Mouse (Mus musculus) embryo, embryonic 10 days (tissue): ENCODE data around the gene Ascl2.

Source experiments
- DNase-seq: peaks from one replicate; pipeline ENCODE4 v3.0.0-alpha.2; 2015; ENCODE audit warnings: low spot score

Ascl2 gene

DNA sequence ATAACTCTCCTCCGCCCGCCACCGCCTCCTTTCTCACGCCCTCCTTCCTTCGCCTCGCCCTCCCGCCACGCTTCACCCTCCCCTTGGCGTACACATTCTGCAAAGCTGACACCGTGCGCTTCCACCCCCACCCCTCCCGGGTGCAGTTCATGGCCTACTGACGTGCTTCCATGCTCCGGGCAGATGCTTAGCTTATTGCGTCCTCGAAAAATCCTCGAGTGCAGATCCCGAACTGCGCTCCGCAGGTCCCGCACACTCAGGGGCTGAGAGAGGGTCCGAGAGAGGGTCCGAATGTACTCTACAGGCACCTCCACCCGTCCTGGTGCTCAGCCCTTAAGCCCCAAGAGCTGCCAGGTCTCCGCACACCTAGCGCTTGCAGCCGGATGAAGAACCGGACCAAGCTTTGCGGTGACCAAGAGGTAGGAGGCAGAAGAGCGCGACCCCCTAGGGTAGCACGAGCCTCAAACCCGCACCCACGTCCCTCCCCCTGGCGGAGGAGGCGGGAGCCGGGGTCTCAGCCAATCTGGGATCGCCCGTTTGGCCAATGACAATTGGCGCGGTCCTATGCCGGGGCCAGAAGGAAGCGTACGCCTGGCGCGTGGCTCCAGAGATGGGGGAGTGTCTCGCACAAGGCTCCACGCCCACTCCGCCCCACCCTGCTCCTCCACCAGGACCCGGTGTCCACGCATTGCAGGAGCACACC lies at the start of gene Ascl2:
Gene Ascl2, minus strand, starts transcription at position 456 of the 703 bp plus-strand sequence.
- DNase-seq = peak; percentile 67

GRCm38 (mm10) chr7:143017181-143017580 lies 48.1 kb upstream of the Ascl2 start:
- no peak for DNase-seq

DNA sequence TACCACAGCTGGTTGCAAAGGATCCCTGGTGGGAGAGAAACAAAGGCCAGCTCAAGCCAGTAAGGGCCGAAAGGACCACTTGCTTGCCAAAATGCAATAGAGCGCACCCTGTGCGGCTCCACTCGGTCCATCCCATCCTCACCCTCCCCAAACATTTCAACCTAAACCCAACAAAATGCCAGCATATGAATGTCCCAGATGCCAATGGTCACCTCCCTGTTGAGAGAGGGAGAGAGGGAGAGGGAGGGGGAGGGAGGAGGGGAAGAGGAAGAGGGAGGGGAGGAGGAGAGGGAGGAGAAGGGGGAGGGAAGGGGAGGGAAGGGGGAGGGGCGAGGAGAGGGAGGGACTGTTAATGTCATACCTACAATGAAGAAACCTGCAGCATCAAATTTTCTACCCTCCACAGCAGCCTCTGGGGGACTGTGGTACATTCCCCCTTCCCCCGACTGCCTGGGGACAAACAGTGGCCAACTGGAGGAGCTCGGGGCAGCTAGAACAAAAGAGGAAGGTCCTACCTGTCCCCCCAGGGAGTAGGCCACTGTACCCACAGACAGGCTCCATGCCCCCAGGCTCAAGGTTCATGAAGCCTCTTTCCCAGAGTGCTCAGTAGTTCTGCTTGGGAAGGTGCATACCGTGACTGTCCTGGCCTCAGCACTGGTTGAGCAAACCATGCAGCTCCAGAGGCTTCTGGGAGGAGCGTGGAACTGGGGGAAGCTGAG lies 47.5 kb upstream of the Ascl2 start:
- no peak for DNase-seq

DNA sequence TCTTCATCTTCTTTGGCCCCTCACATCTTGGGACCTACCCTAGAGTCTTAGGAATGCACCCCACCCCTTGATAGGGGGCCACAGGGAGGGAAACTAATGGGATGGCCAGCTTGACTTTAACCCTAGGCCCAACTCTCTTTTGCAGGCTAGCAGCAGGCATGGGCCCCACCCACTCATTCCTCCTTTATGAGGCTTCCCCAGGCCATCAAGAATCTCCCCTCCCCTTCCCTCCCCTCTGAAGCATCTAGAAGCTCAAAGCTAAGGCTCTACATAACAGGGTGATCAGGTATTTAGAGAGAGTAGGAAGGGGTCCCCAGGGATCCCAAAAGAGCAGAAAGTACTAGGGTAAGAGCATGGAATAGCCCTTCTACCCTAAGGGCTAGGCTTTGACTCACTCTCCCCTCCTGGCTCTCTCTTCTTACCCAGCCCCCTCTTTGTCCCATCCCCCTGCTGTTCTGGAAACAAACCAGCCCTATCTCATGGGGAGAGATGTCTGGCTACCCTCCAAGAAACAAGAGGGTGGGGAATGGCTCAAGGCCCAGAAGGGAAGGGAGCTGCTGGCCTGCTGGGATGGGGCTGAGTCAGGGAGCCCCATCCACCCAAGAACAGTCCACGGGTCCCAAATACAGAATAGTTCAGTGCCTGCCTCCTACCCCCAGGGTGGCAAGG lies 46.8 kb upstream of the Ascl2 start:
- DNase-seq = no peak

GRCm38 (mm10) chr7:143014862-143015659 lies 46.0 kb upstream of the Ascl2 start:
- DNase-seq = no peak

DNA sequence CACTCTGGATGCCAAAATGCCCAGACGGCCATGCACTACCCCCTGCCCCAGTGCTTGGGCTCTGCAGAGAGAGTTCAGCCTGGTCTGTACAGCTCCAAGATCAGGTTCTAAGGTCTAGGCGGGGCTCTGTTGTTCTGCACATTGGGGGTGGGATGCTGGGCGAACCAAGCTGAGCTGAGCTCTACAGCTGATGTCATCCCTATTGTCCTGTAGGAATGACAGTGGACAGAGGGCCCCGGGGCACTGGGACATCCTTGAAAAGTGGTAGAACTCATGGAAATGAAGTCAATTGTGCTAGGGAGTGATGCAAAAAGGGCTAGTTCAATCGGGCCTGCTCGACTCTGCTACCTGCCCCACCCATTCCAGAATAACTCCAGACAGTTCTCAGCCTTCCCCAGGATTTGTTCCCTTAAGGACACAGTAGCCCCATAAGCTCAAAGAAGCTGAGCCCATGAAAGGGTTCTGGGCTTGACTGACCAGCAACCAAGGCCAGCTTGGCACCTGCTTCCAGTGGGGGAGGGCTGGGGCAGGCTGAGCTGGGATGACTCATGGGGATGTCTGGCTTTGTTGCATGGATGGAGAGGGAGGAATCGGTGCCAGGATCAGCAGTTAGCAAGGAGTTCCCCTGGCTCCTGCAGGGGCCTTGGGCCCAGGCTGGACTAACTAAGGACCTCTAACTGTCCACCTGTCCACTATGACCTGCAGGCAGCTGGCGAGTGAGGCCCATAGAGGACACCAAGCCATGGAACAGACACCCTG lies 44.5 kb upstream of the Ascl2 start:
- no peak for DNase-seq

DNA sequence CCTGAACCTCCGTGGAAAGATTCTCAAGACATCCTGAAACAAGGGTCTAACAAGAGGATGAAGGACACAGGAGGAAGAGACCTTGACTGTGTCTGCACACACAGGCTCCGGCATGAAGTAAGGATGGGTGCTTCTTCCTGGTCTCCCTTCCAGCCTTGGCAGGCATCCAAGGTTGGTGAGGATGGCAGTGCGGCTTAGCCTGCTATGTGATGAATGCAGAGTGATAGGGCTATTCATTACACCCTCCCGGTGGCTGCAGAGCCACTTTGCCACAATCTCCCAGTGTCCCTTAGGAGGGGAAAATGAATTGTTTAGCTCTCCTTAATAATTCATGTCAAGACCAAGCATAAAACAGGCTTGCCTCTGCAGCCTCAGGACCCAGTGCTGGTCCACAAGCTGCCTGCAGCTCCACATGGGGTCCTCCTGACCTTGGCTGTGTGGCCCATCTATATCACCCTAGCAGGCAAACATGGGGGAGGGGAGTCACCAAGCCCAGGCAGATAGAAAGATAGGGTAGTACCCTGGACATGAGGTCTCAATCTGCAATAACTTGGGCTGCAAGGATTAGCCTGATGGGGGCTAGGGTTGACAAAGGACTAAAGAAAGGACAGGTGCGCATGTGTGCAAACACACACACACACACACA lies 43.3 kb upstream of the Ascl2 start:
- no peak for DNase-seq

DNA sequence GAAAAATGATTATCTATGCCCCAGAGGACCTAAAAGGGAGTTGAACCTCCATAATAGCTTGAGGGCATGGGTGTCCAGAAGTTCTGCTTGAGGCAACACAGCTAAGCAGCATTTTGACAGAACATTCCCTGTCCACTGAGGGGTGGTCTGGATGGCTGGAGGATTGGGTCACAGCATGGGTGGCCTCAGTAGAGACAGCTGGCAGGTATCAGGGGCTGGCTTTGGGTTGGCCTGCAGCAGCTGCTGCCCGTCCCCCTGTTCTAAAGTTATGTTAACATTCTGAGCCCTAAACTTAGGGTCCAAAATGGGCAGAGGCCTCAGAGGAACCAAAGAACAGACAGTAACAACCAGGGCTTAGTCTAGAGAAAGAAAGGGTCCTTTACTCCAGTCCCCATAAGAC lies 42.2 kb upstream of the Ascl2 start:
- DNase-seq = no peak

- DNase-seq = no peak
Measured at GRCm38 (mm10) chr7:143009996-143010395, 40.9 kb upstream of the Ascl2 start.

- peak; percentile 51 for DNase-seq
Measured at GRCm38 (mm10) chr7:143008996-143009665, 40.1 kb upstream of the Ascl2 start.

DNA sequence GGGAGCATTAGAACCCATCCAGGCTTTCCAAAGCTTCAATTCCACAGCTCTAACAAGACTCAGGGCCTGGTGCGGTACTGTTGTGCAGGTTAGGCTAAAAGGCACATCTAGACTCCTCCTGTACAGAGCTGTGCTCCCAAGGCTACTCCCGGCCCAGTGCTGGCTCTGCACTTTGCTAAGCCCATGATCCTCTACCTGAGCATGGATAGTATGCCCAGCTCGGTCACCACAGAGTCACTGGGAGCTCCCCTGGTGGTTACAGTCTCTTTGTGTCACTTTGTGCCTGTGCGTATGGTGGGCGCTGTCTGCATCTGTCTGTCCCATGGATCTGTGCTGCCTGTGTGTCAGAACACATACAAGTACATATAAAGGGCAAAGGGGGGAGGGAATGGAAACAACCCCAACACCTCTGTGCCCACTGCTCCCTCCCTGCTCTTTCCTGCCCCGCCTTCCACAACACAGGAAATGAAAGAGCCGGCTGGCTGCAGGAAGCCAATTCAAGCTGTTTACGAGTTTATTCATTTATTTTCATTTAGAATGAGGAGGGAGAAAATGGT lies 39.4 kb upstream of the Ascl2 start:
- DNase-seq = peak; percentile 32

DNA sequence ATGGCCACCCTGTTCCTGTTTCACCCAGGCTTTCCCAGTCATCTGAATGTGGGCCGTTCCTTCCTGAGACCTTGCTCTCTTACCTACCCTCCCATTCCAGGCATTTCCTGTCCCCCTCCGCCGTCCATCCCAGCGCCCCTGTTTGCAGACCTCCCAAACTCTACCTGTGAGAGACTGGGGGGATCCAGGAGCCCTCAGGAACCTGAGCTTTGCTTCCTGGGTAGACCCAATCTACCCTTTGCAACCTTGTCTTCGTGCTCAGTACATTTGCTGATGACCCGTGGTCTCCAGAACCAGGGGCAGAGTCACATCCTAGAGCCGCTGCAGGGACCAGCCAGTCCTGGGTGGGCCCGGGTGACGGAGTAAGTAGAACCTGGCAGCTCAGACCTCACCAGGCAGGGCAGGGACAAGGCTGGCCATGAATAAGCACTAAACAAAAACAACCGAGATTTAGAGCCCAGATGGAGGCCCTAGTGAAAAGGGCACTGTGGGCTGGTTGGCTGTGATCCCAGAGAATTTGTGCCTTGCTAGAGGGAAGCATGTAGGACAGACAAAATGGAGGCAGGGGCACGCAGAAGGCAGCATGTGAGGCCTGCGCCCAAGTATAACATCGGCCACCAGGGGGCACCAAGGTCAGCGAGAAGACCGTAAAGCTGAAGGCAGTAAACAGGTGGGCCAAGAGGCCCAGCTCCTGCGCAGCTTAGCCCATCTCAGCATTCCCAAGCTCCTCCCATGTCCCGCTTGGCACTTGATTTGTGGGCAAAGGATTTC lies 38.7 kb upstream of the Ascl2 start:
- DNase-seq = peak; percentile 95

DNA sequence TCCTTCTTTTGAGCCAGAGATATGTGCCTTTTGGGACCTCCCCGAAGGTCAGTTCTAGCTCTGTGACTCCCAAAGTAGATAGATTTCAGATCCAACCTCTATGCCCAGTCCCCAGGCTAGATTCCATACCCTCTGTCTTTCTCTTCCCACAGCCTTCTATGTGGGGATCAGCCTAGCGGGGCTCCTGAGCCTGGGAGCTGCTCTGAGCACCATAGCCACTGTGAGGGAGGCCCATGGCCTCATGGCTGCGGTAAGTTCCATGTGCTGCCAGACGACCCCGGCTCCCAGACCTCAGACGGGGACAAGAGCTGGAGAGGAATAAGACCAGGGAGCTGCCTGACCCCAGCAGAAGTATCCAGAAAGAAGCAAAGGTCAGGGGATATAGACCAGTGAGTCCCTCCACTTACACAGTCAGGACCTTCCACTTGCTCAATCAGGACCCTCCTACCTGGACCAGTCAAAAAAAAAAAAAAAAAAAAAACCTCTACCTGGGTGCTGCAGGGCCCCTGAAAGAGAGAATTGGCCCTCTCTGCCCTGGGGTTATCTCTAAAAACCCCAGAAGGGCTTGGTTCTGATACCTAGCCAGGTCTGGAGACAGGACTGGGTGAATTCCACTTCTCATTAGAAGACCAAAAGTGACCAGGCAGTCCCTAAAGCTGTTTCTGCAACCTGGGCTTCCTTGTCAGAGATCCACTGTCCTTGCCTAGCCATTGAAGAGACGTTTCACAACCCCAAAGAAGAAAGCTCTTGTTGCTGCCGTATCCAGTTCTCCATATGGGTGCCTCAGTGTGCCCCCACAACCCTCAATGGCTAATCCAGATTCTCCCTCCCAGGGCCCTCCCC lies 37.9 kb upstream of the Ascl2 start:
- no peak for DNase-seq

DNA sequence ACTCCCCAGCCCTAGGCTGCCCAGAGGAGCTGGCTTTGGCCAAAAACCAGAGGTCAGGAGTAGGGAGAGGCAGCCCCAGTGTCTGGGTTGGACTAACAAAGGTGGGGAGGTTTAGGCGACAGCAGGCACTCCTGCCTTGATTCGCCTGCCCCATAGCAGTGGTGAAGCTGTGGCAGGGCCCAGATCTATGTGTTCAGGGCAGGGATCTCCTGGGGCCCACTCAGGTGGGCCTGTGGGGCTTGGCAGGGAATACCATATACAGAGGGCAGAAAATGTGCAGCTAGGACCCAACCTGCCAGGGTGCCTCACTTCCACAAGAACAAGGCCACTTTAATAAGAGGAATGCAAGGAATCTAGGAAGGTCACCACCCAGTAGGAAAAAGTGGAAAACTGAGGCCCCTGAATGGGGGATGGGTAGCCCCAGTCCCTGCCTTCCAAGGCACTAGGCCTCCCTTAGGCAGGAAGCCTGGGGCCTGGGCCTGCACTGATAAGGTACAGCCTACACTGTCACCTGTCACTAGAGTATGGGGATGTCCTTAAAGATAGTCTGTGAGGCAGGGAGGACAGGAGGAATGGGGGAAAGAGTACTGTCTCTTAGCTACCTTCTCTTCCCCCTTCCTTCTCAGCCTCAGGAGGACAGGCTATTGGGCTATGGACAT lies 37.2 kb upstream of the Ascl2 start:
- DNase-seq = peak; percentile 15

DNA sequence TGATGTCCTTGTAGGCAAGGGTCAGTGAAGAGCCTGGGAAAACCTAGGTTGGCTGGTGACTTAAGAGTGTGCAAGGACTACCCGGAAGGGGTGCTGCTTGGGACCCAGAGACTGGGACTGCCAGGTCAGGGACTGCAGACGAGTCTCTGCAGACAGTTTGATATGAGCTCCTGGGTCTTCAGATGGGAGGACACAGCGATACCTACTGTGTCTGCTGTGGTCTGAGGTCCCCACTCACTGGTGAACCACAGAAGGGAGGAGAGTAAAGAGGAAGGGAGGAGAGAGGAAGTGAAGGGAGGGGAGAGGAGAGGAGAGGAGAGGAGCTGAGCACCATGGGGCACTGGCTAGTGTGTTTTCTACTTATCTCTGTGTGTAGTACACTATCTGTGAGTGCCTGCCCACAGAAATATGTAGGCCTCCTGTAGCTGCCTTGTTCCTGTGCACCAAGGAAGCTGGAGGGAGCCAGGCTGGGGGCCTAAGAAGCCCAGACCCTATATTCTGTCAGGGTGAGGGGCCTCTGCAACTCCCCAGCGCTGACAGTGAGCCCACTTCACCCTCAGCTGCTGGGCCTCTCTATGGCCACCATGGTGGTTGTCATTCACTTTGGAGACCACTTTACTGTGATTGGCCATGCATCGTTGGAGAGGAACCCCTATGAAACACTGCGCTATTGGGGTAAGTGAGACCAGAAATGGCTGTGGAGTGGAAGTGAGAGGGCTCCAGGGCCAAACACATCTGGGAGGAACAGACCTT lies 36.5 kb upstream of the Ascl2 start:
- DNase-seq = no peak

GRCm38 (mm10) chr7:143004727-143005343 lies 35.8 kb upstream of the Ascl2 start, which contains the start of gene Tspan32:
Gene Tspan32, plus strand, starts transcription at chr7:143005046.
- no peak for DNase-seq

DNA sequence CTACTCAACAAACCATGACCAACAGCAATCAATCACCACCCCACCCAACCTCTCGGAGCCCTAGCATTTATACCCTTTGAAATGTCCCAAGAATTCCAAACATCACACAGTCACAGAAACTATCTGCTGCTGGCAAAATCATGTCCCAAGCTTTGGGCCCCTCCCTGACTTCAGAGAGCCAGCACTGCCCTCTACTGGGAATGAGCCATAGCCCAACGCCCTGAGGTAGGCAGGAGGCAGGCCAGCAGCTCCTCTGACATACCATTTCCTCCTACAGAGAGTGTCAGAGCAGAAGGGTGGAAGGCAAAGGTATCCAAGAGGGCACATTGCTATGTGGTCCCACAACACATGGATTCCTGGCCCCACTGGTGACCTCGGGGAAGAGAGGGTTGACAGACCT lies 33.6 kb upstream of the Ascl2 start:
- DNase-seq = peak; percentile 46
